Mouse (Mus musculus): ENCODE results near the gene Rpp38.

- TF ChIP-seq GATA1 (IDR thresholded peaks at IDR 0.05; ENCODE audit: borderline replicate concordance, low read length), result no peak
- no peak for TF ChIP-seq FLI1 (IDR thresholded peaks at IDR 0.05; ENCODE audit: low read length)
Observed at GRCm38 (mm10) chr2:3324381-3325130, 7.9 kb downstream of the Rpp38 start.
